Mouse (Mus musculus) cerebellum, adult 8-10 months (tissue): Measurements from ENCODE around the gene Herc4.

Source experiments
- DNase-seq: peaks from one replicate; pipeline ENCODE4 v3.0.0; 2022

The Herc4 gene

DNA sequence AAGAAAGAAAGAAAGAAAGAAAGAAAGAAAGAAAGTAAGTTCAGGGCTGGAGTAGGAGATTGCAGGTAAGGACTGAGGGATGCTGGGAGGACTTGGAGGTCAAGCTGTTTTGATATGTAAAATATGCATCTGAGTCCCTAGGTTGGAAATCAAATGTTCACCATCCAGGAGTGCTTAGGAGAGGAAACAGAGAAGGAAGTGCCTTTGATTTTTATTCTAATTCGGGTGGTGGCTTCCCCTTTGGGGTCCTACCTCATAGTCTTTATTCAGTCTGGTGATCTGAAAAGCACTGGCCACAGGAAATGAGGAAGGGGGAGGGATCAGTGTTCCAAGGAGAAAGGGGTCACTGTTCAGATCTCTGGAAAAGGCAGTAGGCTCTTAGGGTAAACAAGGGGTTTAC lies 116.9 kb downstream of the Herc4 start:
- DNase-seq = no peak

- no peak for DNase-seq
Observed at GRCm38 (mm10) chr10:63365918-63366455, 122.4 kb downstream of the Herc4 start.

GRCm38 (mm10) chr10:63367386-63367785 lies 123.8 kb downstream of the Herc4 start:
- DNase-seq = no peak
